Mouse (Mus musculus): ENCODE results near the gene Lsp1.

GRCm38 (mm10) chr7:142413285-142413684 lies 47.3 kb upstream of the Lsp1 start:
- TF ChIP-seq CTCF (IDR thresholded peaks at IDR 0.05; ENCODE audit: control insufficient read depth, insufficient read depth, insufficient replicate concordance, low read depth, low read length) (no peak), POLR2A (IDR thresholded peaks at IDR 0.05; ENCODE audit: control insufficient read depth, low read depth, low read length) (no peak)
